Comparison of ENCODE assay signal across 8 mouse cellular contexts in genomic region chrX:135035962-135036375, GRCm38 (mm10). TPM values are rescaled to one million over a fixed set of nuclear protein-coding genes. Genes with fewer than 3 reads are reported as not detected.
DNase-seq lines count a peak whose midpoint lies in the region; ATAC-seq and TF ChIP-seq lines count a peak whose summit lies in the region.

No protein-coding gene starts in this region.

- 17% methylated on average over 24 of the region's 24 CpGs for WGBS in forebrain, embryonic 12.5 days
- 34% methylated on average over 24 of the region's 24 CpGs for WGBS in kidney, postnatal 0 days
- 14% methylated on average over 24 of the region's 24 CpGs for WGBS in liver, embryonic 13.5 days (ENCODE audit: insufficient replicate concordance)

- no peaks in the 10 kb centered on the region for H3K36me3 ChIP-seq in forebrain, embryonic 12.5 days (replicated peaks)
- H3K36me3 ChIP-seq in kidney, postnatal 0 days (ENCODE audit: insufficient read depth, low read length), result no peaks in the 10 kb centered on the region
- no peaks in the 10 kb centered on the region for H3K36me3 ChIP-seq in liver, embryonic 13.5 days

- no peak overlapping the region for H3K27ac ChIP-seq in forebrain, embryonic 12.5 days
- H3K27ac ChIP-seq in kidney, postnatal 0 days, result no peak overlapping the region
- H3K27ac ChIP-seq in liver, embryonic 13.5 days, result no peak overlapping the region

- DNase-seq in adrenal gland, adult 2 months, result peak; percentile 9
- DNase-seq in adrenal gland, adult 8-10 months, result no peak
- peak; percentile 2 for DNase-seq in adrenal gland, postnatal 25 days
- DNase-seq in kidney, postnatal 0 days (ENCODE audit: low spot score), result peak; percentile 1
- DNase-seq in liver, embryonic 13.5 days, result no peak
- peak; percentile 46 to 51 for DNase-seq in right cerebral cortex, adult 2 months (ENCODE audit: low spot score in 2 of 2)

- peak; percentile 13; the same call in 1 of the 2 replicates for TF ChIP-seq CTCF in kidney, postnatal 0 days (IDR thresholded peaks at IDR 0.05; ENCODE audit: low read depth)

- H3K4me3 ChIP-seq in forebrain, embryonic 12.5 days (replicated peaks), result peak overlapping the region; percentile 32
- H3K4me3 ChIP-seq in kidney, postnatal 0 days (replicated peaks; ENCODE audit: low read depth, low read length), result no peak overlapping the region
- peak overlapping the region; percentile 29 for H3K4me3 ChIP-seq in liver, embryonic 13.5 days (replicated peaks)

- H3K27me3 ChIP-seq in forebrain, embryonic 12.5 days, result peaks cover 23% of the 10 kb centered on the region
- 0 out of 2 replicates have a peak, but pooled peaks cover 5% of the 10 kb centered on the region for H3K27me3 ChIP-seq in kidney, postnatal 0 days (ENCODE audit: insufficient read depth, low read length)
- peaks cover 9% of the 10 kb centered on the region; the same call in 1 of the 2 replicates for H3K27me3 ChIP-seq in liver, embryonic 13.5 days

- peak overlapping the region; percentile 53 for H3K4me2 ChIP-seq in forebrain, embryonic 12.5 days
- peak overlapping the region; percentile 42 for H3K4me2 ChIP-seq in kidney, postnatal 0 days (ENCODE audit: low read length)
- peak overlapping the region; percentile 47 for H3K4me2 ChIP-seq in liver, embryonic 13.5 days

- ATAC-seq in forebrain, embryonic 12.5 days (ENCODE audit: low FRiP score), result no peak
- ATAC-seq in kidney, postnatal 0 days (replicated peaks; ENCODE audit: low FRiP score, low read depth), result no peak
- no peak for ATAC-seq in liver, embryonic 13.5 days (ENCODE audit: low read depth)
- no peak for ATAC-seq in erythroblast, adult 5-6 weeks (replicated peaks; ENCODE audit: low FRiP score, poor library complexity, severe bottlenecking)

- no peaks in the 10 kb centered on the region for H3K9me3 ChIP-seq in forebrain, embryonic 12.5 days
- no peaks in the 10 kb centered on the region for H3K9me3 ChIP-seq in kidney, postnatal 0 days (replicated peaks; ENCODE audit: low read length)
- no peaks in the 10 kb centered on the region for H3K9me3 ChIP-seq in liver, embryonic 13.5 days (replicated peaks)

- H3K9ac ChIP-seq in forebrain, embryonic 12.5 days, result no peak overlapping the region
- H3K9ac ChIP-seq in kidney, postnatal 0 days (ENCODE audit: low read depth, low read length), result no peak overlapping the region
- H3K9ac ChIP-seq in liver, embryonic 13.5 days, result no peak overlapping the region

- no peaks in the 10 kb centered on the region for H3K4me1 ChIP-seq in forebrain, embryonic 12.5 days
- H3K4me1 ChIP-seq in kidney, postnatal 0 days (replicated peaks; ENCODE audit: insufficient read depth, low read length), result no peaks in the 10 kb centered on the region
- no peaks in the 10 kb centered on the region; the same call in 1 of the 2 replicates for H3K4me1 ChIP-seq in liver, embryonic 13.5 days (replicated peaks)

RNA-seq across cellular contexts. Expression of gene Zmat1, which starts 27.0 kb away (rescaled TPM):
- 1 to 10 TPM; 7.8 to 9.8 TPM for total RNA-seq in adrenal gland, adult 2 months (2021)
- 0.65 and 1.1 TPM in 2 replicates for polyA plus RNA-seq in adrenal gland, adult 2 months (2012; rRNA removed)
- 10 to 100 TPM in 3 of 4 experiments, 1 to 10 TPM in 1; 9.4 to 10.9 (median 10.3) TPM for total RNA-seq in adrenal gland, adult 8-10 months (2022)
- total RNA-seq in adrenal gland, postnatal 25 days (2021), result 13.8 and 14.5 TPM in 2 replicates
- polyA plus RNA-seq in forebrain, embryonic 12.5 days (2016; fragmentation: Nextera tagmentation; extraction: Ambion mirVana), result 6.3 and 6.7 TPM in 2 replicates
- polyA plus RNA-seq in kidney, postnatal 0 days (2015; fragmentation: Nextera tagmentation; extraction: Ambion mirVana), result 4.6 and 5.4 TPM in 2 replicates
- 1.2 and 1.7 TPM in 2 replicates for polyA plus RNA-seq in liver, embryonic 13.5 days (2015; fragmentation: Nextera tagmentation; extraction: Ambion mirVana)
- 0.19 and 1.3 TPM in 2 replicates for total RNA-seq in erythroblast, adult 5-6 weeks (2015; ENCODE audit: low replicate concordance)
- 0.56 and 0.68 TPM in 2 replicates for total RNA-seq in erythroblast, adult 5-6 weeks (2017; ENCODE audit: low replicate concordance)

Comparison
In these comparisons a context has a peak if more than half of its experiments do, and no peak if none do; other contexts are left out.
1. DNase-seq: peak in adrenal gland, adult 2 months (single experiment), adrenal gland, postnatal 25 days (single experiment), kidney, postnatal 0 days (single experiment) and right cerebral cortex, adult 2 months (2 of 2); none in adrenal gland, adult 8-10 months (single experiment) and liver, embryonic 13.5 days (single experiment).
2. Peak in every context shown above with its lines, with median percentiles within 50 percentile points of each other: H3K4me2 ChIP-seq.